Mouse (Mus musculus) inflammation-experienced regulatory T-cells, adult 16 weeks (primary cell): ENCODE results near the gene AC153137.1. TPM values are rescaled to one million over a fixed set of nuclear protein-coding genes. Genes with fewer than 3 reads are reported as not detected.

Source experiments
- polyA plus RNA-seq: library from polyadenylated mRNA; unstranded; fragments of 100-300 nt; shearing (Covaris generic); gene quantifications from one replicate; pipeline ENCODE4 v1.2.1, GENCODE M21; 2017

The AC153137.1 gene
- not detected for polyA plus RNA-seq

GRCm38 (mm10) chr1:30977868-30978267 lies at the start of gene AC153137.1:
Gene AC153137.1, minus strand, starts transcription at chr1:30977968.

Other genes with a start within 250 kb of the AC153137.1 start
- gene Phf3, start 104.0 kb downstream of the AC153137.1 start, polyA plus RNA-seq = 26.7 TPM
- not detected for gene Lgsn, start 198.4 kb upstream of the AC153137.1 start, polyA plus RNA-seq
- not detected for gene 4931428L18Rik, start 244.7 kb upstream of the AC153137.1 start, polyA plus RNA-seq
- gene Pih1d3, start 244.9 kb upstream of the AC153137.1 start, polyA plus RNA-seq = not detected